ENCODE assay signal across 12 mouse cellular contexts in genomic region chr19:18887646-18888407, GRCm38 (mm10).
A peak's percentile ranks its signal among the peaks of the same experiment; 100 is the strongest.
DNase-seq lines count a peak whose midpoint lies in the region; ATAC-seq and TF ChIP-seq lines count a peak whose summit lies in the region.
"Had no signal": no experiment of that assay in that cellular context is flagged by ENCODE, and none has a peak within 500 bp of the region (broad histone marks: within the 10 kb centered on the region; RNA-seq: fewer than 3 reads in every experiment).

No protein-coding gene starts in this region.

- DNase-seq in embryo, embryonic 10 days (ENCODE audit: low spot score) = peak; percentile 6
- no peak for DNase-seq in embryo, embryonic 11 days
- no peak for DNase-seq in limb, embryonic 10.5 days (ENCODE audit: low spot score)
- no peak for DNase-seq in liver, postnatal 0 days
- DNase-seq in spleen, postnatal 4 days (ENCODE audit: low spot score in 2 of 2) = no peak
- no peak for DNase-seq in heart, postnatal 36 days
- DNase-seq: adrenal gland, adult 8-10 months; lung, postnatal 36 days had no signal

- peaks cover 13% of the 10 kb centered on the region for H3K4me1 ChIP-seq in limb, embryonic 13.5 days
- peaks cover 23% of the 10 kb centered on the region for H3K4me1 ChIP-seq in limb, embryonic 10.5 days
- H3K4me1 ChIP-seq in midbrain, embryonic 13.5 days (replicated peaks) = peaks cover 27% of the 10 kb centered on the region
- H3K4me1 ChIP-seq in liver, postnatal 0 days (ENCODE audit: insufficient read depth) = no peaks in the 10 kb centered on the region

- H3K27ac ChIP-seq in limb, embryonic 13.5 days = no peak overlapping the region
- H3K27ac ChIP-seq in limb, embryonic 10.5 days = no peak overlapping the region
- H3K27ac ChIP-seq in midbrain, embryonic 13.5 days = peak overlapping the region; percentile 64
- H3K27ac ChIP-seq in liver, postnatal 0 days (ENCODE audit: low read depth) = no peak overlapping the region
- H3K27ac ChIP-seq: liver, embryonic 14.5 days; stomach, postnatal 0 days had no signal

- H3K4me3 ChIP-seq in limb, embryonic 13.5 days = no peak overlapping the region
- H3K4me3 ChIP-seq in limb, embryonic 10.5 days = no peak overlapping the region
- H3K4me3 ChIP-seq in midbrain, embryonic 13.5 days (replicated peaks) = no peak overlapping the region
- H3K4me3 ChIP-seq in liver, postnatal 0 days (ENCODE audit: low read depth, low read length) = no peak overlapping the region

- intact Hi-C loops in heart, postnatal 36 days (cut with DNase I) = no loop called here

- no peaks in the 10 kb centered on the region for H3K9me3 ChIP-seq in limb, embryonic 13.5 days
- H3K9me3 ChIP-seq in limb, embryonic 10.5 days (replicated peaks) = no peaks in the 10 kb centered on the region
- no peaks in the 10 kb centered on the region for H3K9me3 ChIP-seq in midbrain, embryonic 13.5 days
- H3K9me3 ChIP-seq in liver, postnatal 0 days (ENCODE audit: low read length) = no peaks in the 10 kb centered on the region

- 0 out of 2 replicates have a peak overlapping the region, but pooled peaks have one; percentile 57 for H3K4me2 ChIP-seq in limb, embryonic 13.5 days (replicated peaks)
- H3K4me2 ChIP-seq in midbrain, embryonic 13.5 days (replicated peaks) = peak overlapping the region; percentile 55
- H3K4me2 ChIP-seq in liver, postnatal 0 days (ENCODE audit: low read depth, low read length) = no peak overlapping the region

- TF ChIP-seq EP300 in liver, postnatal 0 days (IDR thresholded peaks at IDR 0.05; ENCODE audit: low read depth) = no peak

- WGBS in limb, embryonic 13.5 days = 23% methylated on average over 11 of the region's 11 CpGs
- WGBS in limb, embryonic 10.5 days = 25% methylated on average over 11 of the region's 11 CpGs
- 25% methylated on average over 11 of the region's 11 CpGs for WGBS in midbrain, embryonic 13.5 days
- 51% methylated on average over 11 of the region's 11 CpGs for WGBS in liver, postnatal 0 days (ENCODE audit: insufficient replicate concordance)

- peaks cover 10% of the 10 kb centered on the region for H3K27me3 ChIP-seq in limb, embryonic 13.5 days
- peaks cover 7% of the 10 kb centered on the region; the same call in 1 of the 2 replicates for H3K27me3 ChIP-seq in limb, embryonic 10.5 days (ENCODE audit: low read depth, poor library complexity, severe bottlenecking)
- no peaks in the 10 kb centered on the region for H3K27me3 ChIP-seq in midbrain, embryonic 13.5 days
- H3K27me3 ChIP-seq in liver, postnatal 0 days (ENCODE audit: insufficient read depth, low read length) = no peaks in the 10 kb centered on the region

- no peak for TF ChIP-seq CTCF in liver, postnatal 0 days (IDR thresholded peaks at IDR 0.05; ENCODE audit: low read depth)

- no peak overlapping the region for H3K9ac ChIP-seq in limb, embryonic 13.5 days
- no peak overlapping the region for H3K9ac ChIP-seq in midbrain, embryonic 13.5 days (replicated peaks)
- H3K9ac ChIP-seq in liver, postnatal 0 days (replicated peaks) = no peak overlapping the region
- H3K9ac ChIP-seq: liver, embryonic 14.5 days had no signal

- H3K36me3 ChIP-seq in limb, embryonic 13.5 days = no peaks in the 10 kb centered on the region
- no peaks in the 10 kb centered on the region for H3K36me3 ChIP-seq in limb, embryonic 10.5 days
- H3K36me3 ChIP-seq in midbrain, embryonic 13.5 days = no peaks in the 10 kb centered on the region
- no peaks in the 10 kb centered on the region for H3K36me3 ChIP-seq in liver, postnatal 0 days (replicated peaks; ENCODE audit: insufficient read depth, low read length)

- no peak for ATAC-seq in limb, embryonic 13.5 days (ENCODE audit: low FRiP score, low read depth)
- no peak for ATAC-seq in midbrain, embryonic 13.5 days
- no peak for ATAC-seq in liver, postnatal 0 days
